Mouse (Mus musculus) stomach, embryonic 14.5 days (tissue): ENCODE data around the gene Fam149b. TPM values are rescaled to one million over a fixed set of nuclear protein-coding genes. Genes with fewer than 3 reads are reported as not detected.

Source experiments
- ATAC-seq: fragments of 200-750 bp; cut with Nextera tagmentation; 2 replicates; pipeline ENCODE4 v1.8.0; 2017; ENCODE audit warnings: low read depth, moderate TSS enrichment; ENCODE audit not compliant: insufficient number of reproducible peaks, insufficient read depth, low FRiP score
- H3K27ac ChIP-seq: fragments of 300-500 bp; sonication (generic); 2 replicates; pipeline ENCODE4 v1.5.1; 2014; ENCODE audit warnings: mild to moderate bottlenecking, low read length, moderate library complexity, mixed read lengths
- H3K27me3 ChIP-seq: fragments of 300-500 bp; sonication (generic); 2 replicates; pipeline ENCODE4 v1.6.1; 2014; ENCODE audit warnings: low read length, control low read depth, mixed read lengths; ENCODE audit not compliant: control insufficient read depth, insufficient read depth
- H3K36me3 ChIP-seq: fragments of 300-500 bp; sonication (generic); 2 replicates; pipeline ENCODE4 v1.6.1; 2014; ENCODE audit warnings: mild to moderate bottlenecking, control low read depth, low read length, moderate library complexity, mixed read lengths; ENCODE audit not compliant: control insufficient read depth, insufficient read depth
- H3K4me1 ChIP-seq: fragments of 300-500 bp; sonication (generic); 2 replicates; pipeline ENCODE4 v1.6.1; 2014; ENCODE audit warnings: low read length, control low read depth, mixed read lengths; ENCODE audit not compliant: control insufficient read depth, insufficient read depth
- H3K4me2 ChIP-seq: fragments of 300-500 bp; sonication (generic); replicated peaks from 2 replicates; pipeline ENCODE4 v1.6.1; 2014; ENCODE audit warnings: low read depth, low read length, control low read depth
- H3K4me3 ChIP-seq: fragments of 300-500 bp; sonication (generic); 2 replicates; pipeline ENCODE4 v1.5.1; 2014; ENCODE audit warnings: low read depth, low read length, control low read depth
- H3K9ac ChIP-seq: fragments of 300-500 bp; sonication (generic); replicated peaks from 2 replicates; pipeline ENCODE4 v1.6.1; 2014; ENCODE audit warnings: low read depth, mild to moderate bottlenecking, control low read depth, low read length, moderate library complexity, mixed read lengths
- H3K9me3 ChIP-seq: fragments of 300-500 bp; sonication (generic); 2 replicates; pipeline ENCODE4 v1.6.1; 2016; ENCODE audit warnings: low read depth, low read length, control low read depth; ENCODE audit not compliant: control insufficient read depth
- WGBS: fragments of 180-500 bp; shearing (Covaris S2); extraction: QIAGEN DNeasy Blood & Tissue Kit; methylation state at CpG from one replicate; pipeline ENCODE4 v1.1.7; 2014; 5-methylcytosine and 5-hydroxymethylcytosine counted together
- polyA plus RNA-seq: library from polyadenylated mRNA; unstranded; fragments of >200 nt; fragmentation: Nextera tagmentation; extraction: Ambion mirVana; gene quantifications from 2 replicates; pipeline ENCODE4 v1.2.1, GENCODE M21; 2014

Fam149b gene
- polyA plus RNA-seq, 1 experiment from 2014 or later: 41.7 TPM

DNA sequence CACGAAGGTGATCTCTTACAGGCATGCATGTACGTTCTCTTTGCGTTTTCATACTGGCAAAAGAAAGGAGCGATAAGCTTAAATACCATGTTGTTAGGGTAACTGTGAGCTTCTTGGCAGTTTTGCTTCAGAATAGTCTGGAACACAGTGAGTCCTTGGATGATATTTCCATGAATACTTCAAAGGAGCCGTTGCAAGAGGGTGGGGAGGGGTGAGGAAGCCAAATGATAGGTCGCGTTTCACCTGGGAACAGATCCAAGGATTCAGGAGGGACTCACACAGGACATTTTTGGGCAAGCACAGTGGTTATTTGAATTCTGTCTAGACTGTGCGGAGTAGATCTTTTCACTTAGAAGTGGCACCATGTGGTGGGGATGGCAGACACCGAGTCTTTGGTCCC lies 49.3 kb downstream of the Fam149b start:
- no peak for ATAC-seq
- no peak overlapping the region for H3K4me3 ChIP-seq
- no peak overlapping the region for H3K4me2 ChIP-seq
- H3K27me3 ChIP-seq: no peaks in the 10 kb centered on the region
- no peaks in the 10 kb centered on the region for H3K36me3 ChIP-seq
- no peak overlapping the region for H3K27ac ChIP-seq
- 86% methylated on average over 9 of the region's 9 CpGs for whole genome bisulfite sequencing
- no peaks in the 10 kb centered on the region for H3K9me3 ChIP-seq
- H3K9ac ChIP-seq: no peak overlapping the region
- H3K4me1 ChIP-seq: 0 out of 2 replicates have a peak, but pooled peaks cover 2% of the 10 kb centered on the region

DNA sequence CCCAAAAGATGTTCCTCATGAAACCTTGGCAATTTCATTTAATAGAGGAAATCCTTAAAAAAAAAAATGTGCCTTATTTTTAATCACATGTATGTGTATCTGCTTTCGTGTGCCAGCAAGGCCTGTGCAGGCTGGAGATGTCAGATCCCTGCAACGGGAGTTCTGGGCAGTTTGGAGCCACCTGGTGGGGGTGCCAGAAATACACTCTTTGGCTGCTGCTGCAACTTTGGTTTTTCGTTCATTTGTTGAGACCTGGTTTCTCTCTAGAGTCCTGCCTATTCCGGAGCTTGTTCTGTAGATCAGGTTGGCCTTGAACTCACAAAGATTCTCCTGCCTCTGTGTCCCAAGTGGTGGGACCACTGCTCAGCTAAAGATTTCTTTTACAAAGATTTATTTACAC lies 50.9 kb downstream of the Fam149b start:
- Histone ChIP-seq H3K36me3 (no peaks in the 10 kb centered on the region), H3K9ac (no peak overlapping the region), H3K4me3 (no peak overlapping the region), H3K4me2 (no peak overlapping the region), H3K27ac (no peak overlapping the region), H3K9me3 (no peaks in the 10 kb centered on the region), H3K4me1 (no peaks in the 10 kb centered on the region), H3K27me3 (no peaks in the 10 kb centered on the region)
- WGBS: 37% methylated on average over 4 of the region's 4 CpGs
- no peak for ATAC-seq

DNA sequence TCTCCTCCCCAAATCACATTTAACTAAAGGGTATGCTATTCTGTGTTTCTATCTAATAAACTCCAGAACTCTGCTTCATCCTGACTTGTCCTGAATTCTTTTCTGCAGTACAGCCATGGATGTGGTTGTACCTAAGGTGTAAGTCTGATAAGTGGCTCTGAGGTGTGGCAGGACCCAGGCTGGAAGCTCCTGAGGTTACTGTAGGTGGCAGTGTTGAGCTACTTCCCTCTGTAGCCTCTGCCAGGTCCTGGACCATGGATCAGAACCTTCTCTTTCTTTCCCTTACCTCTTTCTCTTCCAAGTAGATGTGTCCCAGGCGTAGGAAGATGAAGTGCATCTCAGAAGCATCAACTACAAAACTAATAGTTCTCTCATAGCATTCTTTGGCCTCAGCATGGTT lies 52.1 kb downstream of the Fam149b start:
- no peak for ATAC-seq
- Histone ChIP-seq H3K4me2 (no peak overlapping the region), H3K9me3 (no peaks in the 10 kb centered on the region), H3K27ac (no peak overlapping the region), H3K4me1 (no peaks in the 10 kb centered on the region), H3K9ac (no peak overlapping the region), H3K27me3 (no peaks in the 10 kb centered on the region), H3K36me3 (no peaks in the 10 kb centered on the region), H3K4me3 (no peak overlapping the region)
- WGBS: 48% methylated on average over 1 of the region's 1 CpGs

DNA sequence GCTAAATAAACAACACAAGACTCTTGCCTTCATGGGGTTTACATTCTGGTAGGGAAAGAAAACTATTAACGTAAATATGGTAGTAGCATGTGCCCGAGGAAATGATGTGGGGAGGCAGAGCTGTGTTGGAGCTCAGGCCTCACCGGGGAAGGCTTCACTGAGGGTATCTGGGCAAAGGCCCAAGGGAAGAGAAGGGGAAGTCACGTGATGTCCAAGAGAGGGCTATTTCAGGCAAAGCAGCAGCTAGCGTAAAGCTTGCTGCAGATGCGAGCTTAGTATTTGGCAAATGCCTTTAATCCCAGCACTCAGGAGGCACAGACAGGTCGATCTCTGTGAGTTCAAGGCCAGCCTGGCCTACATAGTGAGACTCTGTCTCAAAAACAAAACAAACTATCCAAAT lies 74.3 kb downstream of the Fam149b start:
- ATAC-seq: no peak
- Histone ChIP-seq H3K4me3 (no peak overlapping the region), H3K9ac (no peak overlapping the region), H3K4me2 (no peak overlapping the region), H3K4me1 (no peaks in the 10 kb centered on the region), H3K9me3 (no peaks in the 10 kb centered on the region), H3K27ac (no peak overlapping the region), H3K36me3 (no peaks in the 10 kb centered on the region), H3K27me3 (no peaks in the 10 kb centered on the region)
- 78% methylated on average over 7 of the region's 7 CpGs for WGBS

DNA sequence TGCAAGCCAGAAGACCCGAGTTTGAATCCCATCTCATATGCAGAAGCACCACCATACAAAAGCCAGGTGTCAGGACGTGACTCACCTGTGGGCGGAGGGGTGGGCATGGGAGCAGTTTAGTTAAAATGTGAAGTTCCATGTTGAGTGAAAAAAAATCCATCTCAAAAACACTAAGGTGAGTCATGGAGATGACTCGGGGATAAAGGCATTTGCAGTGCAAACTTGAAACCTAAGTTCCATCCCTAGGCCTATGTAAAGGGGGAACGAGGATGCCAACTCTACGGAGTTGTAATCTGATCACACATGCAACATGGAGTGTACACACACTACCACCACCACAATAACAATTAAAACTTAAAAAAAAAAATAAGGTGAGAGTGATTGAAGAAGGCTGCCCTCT lies 75.1 kb downstream of the Fam149b start:
- no peak overlapping the region for H3K9ac ChIP-seq
- 84% methylated on average over 6 of the region's 6 CpGs for WGBS

DNA sequence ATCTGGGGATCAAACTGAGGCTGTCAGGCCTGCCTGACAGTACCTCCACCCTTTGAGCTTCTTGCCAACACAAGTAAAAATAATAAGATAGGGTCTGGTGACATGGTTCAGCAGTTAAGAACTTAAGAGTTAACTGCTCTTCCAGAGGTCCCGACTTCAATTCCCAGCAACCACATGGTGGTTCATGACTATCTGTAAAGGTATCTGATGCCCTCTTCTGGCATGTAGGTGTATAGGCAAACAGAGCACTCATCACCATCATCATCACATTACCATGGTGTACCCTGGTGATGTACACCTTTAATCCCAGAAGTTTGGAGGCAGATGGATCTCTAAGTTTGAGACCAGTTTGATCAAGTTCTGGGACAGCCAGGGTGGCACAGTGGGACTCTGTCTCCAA lies 80.6 kb downstream of the Fam149b start:
- Histone ChIP-seq H3K4me1 (no peaks in the 10 kb centered on the region), H3K9me3 (no peaks in the 10 kb centered on the region), H3K27me3 (no peaks in the 10 kb centered on the region), H3K27ac (no peak overlapping the region), H3K9ac (no peak overlapping the region), H3K4me2 (no peak overlapping the region), H3K4me3 (no peak overlapping the region), H3K36me3 (no peaks in the 10 kb centered on the region)
- no peak for ATAC-seq
- 46% methylated on average over 1 of the region's 1 CpGs for WGBS

More for the DNA sequence above, 75.1 kb downstream of the Fam149b start:
- H3K27ac ChIP-seq: no peak overlapping the region
- no peak overlapping the region for H3K4me3 ChIP-seq
- H3K36me3 ChIP-seq: no peaks in the 10 kb centered on the region
- no peaks in the 10 kb centered on the region for H3K9me3 ChIP-seq
- H3K4me2 ChIP-seq: no peak overlapping the region
- no peak for ATAC-seq
- no peaks in the 10 kb centered on the region for H3K4me1 ChIP-seq
- no peaks in the 10 kb centered on the region for H3K27me3 ChIP-seq

DNA sequence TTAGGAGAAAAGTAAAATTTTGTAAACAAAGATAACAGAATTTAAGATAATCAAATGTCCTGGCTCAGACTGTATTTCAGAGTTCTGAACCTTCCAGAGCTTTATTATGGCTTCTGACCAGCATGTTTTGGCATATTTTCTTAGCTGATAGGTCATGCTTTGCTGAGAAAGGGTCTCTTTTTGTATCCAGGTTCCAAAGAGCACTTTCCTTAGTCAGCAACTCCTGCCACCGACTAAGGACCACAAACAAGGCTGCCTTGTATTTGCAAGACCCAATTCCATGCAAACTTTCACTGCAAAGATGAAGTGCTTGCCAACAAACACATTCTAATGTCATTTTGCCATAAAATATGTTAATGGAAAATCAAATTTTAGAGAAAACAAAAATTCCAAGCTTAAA lies 81.9 kb downstream of the Fam149b start:
- no peak for ATAC-seq
- Histone ChIP-seq H3K4me1 (no peaks in the 10 kb centered on the region), H3K4me2 (no peak overlapping the region), H3K27ac (no peak overlapping the region), H3K4me3 (no peak overlapping the region), H3K9ac (no peak overlapping the region), H3K27me3 (no peaks in the 10 kb centered on the region), H3K9me3 (no peaks in the 10 kb centered on the region), H3K36me3 (no peaks in the 10 kb centered on the region)
- 51% methylated on average over 1 of the region's 1 CpGs for WGBS

DNA sequence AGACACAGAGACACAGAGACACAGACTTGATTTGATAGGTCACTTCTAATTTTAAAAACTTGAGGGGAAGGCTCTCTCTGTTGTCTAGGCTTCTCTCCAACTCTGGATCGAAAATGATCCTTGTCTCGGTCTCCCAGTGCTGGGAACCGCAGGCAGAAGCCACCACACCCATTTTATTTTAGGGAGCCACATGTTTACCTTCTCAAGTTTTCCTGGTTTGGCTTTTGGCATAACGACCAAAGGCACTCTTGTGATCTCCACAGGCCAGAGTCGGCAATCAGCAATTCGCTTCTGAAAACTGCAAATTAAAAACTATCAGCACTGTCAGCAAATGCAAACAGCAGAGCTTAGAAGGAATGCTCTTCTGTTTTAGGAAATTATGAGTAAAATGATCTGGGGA lies 83.8 kb downstream of the Fam149b start:
- no peaks in the 10 kb centered on the region for H3K4me1 ChIP-seq
- no peaks in the 10 kb centered on the region for H3K27me3 ChIP-seq
- ATAC-seq: no peak
- no peak overlapping the region for H3K27ac ChIP-seq
- no peaks in the 10 kb centered on the region for H3K36me3 ChIP-seq
- no peak overlapping the region for H3K9ac ChIP-seq
- H3K4me3 ChIP-seq: no peak overlapping the region
- no peaks in the 10 kb centered on the region for H3K9me3 ChIP-seq
- WGBS: 72% methylated on average over 6 of the region's 6 CpGs
- no peak overlapping the region for H3K4me2 ChIP-seq

DNA sequence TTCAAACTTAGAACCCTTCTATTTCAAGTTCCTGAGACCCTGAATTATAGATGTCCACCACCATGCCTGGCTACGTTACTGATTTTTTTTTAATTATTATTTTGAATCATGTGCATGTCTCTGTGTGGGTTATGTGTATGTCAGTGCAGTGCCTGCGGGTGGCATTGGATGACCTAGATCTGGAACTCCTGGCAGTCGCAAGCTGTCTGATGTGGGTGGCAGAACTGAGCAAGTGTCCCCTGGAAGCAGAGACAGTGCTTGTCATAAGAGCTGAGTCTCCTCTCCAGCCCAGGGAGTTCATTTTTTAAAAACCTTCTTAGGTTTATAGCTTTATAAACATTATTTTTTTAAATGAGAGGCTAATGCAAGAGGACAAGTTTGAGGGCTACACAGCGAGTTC lies 84.5 kb downstream of the Fam149b start:
- Histone ChIP-seq H3K9ac (no peak overlapping the region), H3K4me1 (no peaks in the 10 kb centered on the region), H3K27ac (no peak overlapping the region), H3K9me3 (no peaks in the 10 kb centered on the region), H3K4me2 (no peak overlapping the region), H3K4me3 (no peak overlapping the region), H3K27me3 (no peaks in the 10 kb centered on the region), H3K36me3 (no peaks in the 10 kb centered on the region)
- WGBS: 78% methylated on average over 4 of the region's 4 CpGs
- ATAC-seq: no peak
